Mouse (Mus musculus): ENCODE measurements around the gene Esr2.

DNA sequence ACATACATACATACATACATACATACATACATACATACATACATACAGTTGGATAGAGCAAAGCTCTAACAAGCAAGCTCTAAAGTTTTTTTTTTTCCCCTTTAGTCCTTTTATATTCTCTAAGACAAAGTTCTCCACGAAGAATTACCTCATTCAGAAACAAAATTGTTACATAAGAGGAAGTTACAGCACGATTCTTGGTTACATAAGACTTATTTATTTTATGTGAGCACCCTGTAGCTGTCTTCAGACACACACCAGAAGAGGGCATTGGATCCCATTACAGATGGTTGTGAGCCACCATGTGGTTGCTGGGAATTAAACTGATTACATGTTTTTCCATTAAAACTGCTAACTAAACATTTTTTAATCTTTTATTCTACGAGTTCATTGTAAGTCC is 17.5 kb upstream of the Esr2 start:
- TF ChIP-seq CTCF (conservative IDR thresholded peaks at IDR 0.05; ENCODE audit: low read length) (no peak), POU5F1 (IDR thresholded peaks at IDR 0.05; ENCODE audit: borderline replicate concordance, low read length) (no peak)

Measured in E14TG2a.4 (cell line).